Mouse (Mus musculus): ENCODE measurements around the gene Cxcl3. TPM values are rescaled to one million over a fixed set of nuclear protein-coding genes. Genes with fewer than 3 reads are reported as not detected.

The Cxcl3 gene
- polyA plus RNA-seq, 1 experiment from 2014 or later = 0.35 TPM

DNA sequence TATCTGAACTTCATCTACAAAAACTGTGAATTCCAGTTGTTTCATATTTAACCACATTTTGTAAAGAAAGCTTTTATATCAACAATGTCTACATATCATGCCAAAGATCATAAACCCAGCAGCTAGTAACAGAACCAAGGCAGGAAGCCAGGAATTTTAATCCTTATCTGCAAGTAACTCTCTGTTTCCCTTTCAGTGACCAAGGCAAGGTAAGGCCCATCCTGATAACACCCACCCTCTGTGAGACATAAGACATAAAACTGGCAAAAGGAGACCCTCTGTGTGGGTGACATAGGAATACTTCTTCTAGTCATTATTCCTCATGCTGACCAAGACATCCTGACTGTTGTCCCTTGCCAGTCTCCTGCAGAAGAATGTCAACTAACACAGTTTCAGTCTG, 18.7 kb downstream of the Cxcl3 start:
- H3K4me3 ChIP-seq (ENCODE audit: low read depth, low read length) = no peak overlapping the region
- no peak overlapping the region for H3K4me2 ChIP-seq (ENCODE audit: low read depth, low read length)
- H3K27ac ChIP-seq (replicated peaks; ENCODE audit: low read depth, low read length) = no peak overlapping the region
- DNase-seq (ENCODE audit: low spot score) = no peak
- no peak for ATAC-seq (replicated peaks; ENCODE audit: insufficient number of reproducible peaks, low FRiP score, low TSS enrichment, low read depth)
- no peaks in the 10 kb centered on the region for H3K9me3 ChIP-seq (replicated peaks; ENCODE audit: control insufficient read depth, low read length)
- H3K36me3 ChIP-seq (replicated peaks; ENCODE audit: control insufficient read depth, insufficient read depth, low read depth, low read length) = no peaks in the 10 kb centered on the region
- H3K9ac ChIP-seq (replicated peaks; ENCODE audit: low read length) = no peak overlapping the region
- no peaks in the 10 kb centered on the region for H3K4me1 ChIP-seq (ENCODE audit: control insufficient read depth, insufficient read depth, low read length)
- no peaks in the 10 kb centered on the region for H3K27me3 ChIP-seq (ENCODE audit: control insufficient read depth, insufficient read depth, low read length)

DNA sequence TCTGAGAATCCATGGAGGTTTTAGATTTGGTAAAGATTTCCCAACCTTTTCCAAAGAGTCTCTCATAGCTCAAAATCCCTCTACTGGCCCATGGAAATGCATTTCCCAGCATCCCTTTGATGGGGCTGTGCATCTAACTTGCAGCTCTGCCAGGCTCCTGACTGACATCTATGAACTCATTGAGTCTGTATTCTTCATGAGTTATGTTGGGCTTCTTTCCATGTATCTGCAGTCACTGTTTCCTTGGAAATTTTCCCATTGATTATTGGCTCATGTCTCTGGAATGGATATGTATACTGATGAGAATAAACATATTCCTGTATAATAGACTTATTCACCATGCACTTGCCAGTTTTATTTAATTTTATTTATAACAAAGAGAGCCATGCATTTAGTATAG, 20.1 kb downstream of the Cxcl3 start:
- Histone ChIP-seq H3K27ac (replicated peaks; ENCODE audit: low read depth, low read length) (no peak overlapping the region), H3K9ac (replicated peaks; ENCODE audit: low read length) (no peak overlapping the region), H3K4me3 (ENCODE audit: low read depth, low read length) (no peak overlapping the region), H3K4me2 (ENCODE audit: low read depth, low read length) (no peak overlapping the region), H3K27me3 (ENCODE audit: control insufficient read depth, insufficient read depth, low read length) (no peaks in the 10 kb centered on the region), H3K4me1 (ENCODE audit: control insufficient read depth, insufficient read depth, low read length) (no peaks in the 10 kb centered on the region), H3K9me3 (replicated peaks; ENCODE audit: control insufficient read depth, low read length) (no peaks in the 10 kb centered on the region), H3K36me3 (replicated peaks; ENCODE audit: control insufficient read depth, insufficient read depth, low read depth, low read length) (no peaks in the 10 kb centered on the region)
- no peak for ATAC-seq (replicated peaks; ENCODE audit: insufficient number of reproducible peaks, low FRiP score, low TSS enrichment, low read depth)
- no peak for DNase-seq (ENCODE audit: low spot score)

DNA sequence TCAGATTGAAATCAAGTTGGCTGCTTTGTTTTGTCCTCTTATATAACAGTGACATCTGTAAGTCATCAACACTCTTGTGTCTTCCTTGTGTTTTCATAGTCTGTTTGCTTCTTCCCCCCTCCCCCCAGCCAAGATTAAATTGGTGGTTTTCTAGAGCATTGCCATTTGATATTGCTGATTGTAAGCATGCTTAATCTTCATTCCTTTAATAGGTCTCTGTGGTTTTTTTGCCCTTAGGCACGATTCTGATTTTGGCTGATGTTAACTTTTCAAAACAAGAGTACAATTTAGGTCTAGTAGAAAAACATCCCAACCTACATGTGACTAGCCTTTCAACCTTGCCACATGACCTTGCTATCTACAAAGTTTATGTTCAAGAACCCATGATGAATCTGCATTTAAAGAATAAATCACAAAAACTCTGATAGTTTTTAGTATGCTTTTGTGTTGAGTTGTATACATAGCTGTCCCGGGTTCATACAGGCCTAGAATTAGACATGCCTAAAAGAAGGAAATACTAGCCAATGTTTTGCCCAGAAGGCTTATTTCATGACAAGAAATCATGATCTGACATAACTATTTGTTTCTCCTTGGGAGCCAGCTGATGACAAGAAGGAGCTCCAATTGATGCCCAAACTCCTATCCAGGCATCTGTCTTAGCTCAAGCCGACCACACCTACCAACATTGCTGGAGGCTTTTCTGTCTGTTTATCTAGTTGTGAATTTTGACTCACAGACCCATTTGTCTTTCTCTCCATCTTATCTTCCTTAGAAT, 21.5 kb downstream of the Cxcl3 start:
- Histone ChIP-seq H3K4me3 (ENCODE audit: low read depth, low read length) (no peak overlapping the region), H3K36me3 (replicated peaks; ENCODE audit: control insufficient read depth, insufficient read depth, low read depth, low read length) (no peaks in the 10 kb centered on the region), H3K27me3 (ENCODE audit: control insufficient read depth, insufficient read depth, low read length) (no peaks in the 10 kb centered on the region), H3K9me3 (replicated peaks; ENCODE audit: control insufficient read depth, low read length) (no peaks in the 10 kb centered on the region), H3K9ac (replicated peaks; ENCODE audit: low read length) (no peak overlapping the region), H3K4me1 (ENCODE audit: control insufficient read depth, insufficient read depth, low read length) (no peaks in the 10 kb centered on the region), H3K27ac (replicated peaks; ENCODE audit: low read depth, low read length) (no peak overlapping the region), H3K4me2 (ENCODE audit: low read depth, low read length) (no peak overlapping the region)
- ATAC-seq (replicated peaks; ENCODE audit: insufficient number of reproducible peaks, low FRiP score, low TSS enrichment, low read depth) (no peak), DNase-seq (ENCODE audit: low spot score) (no peak)
- 70% methylated on average over 3 of the region's 3 CpGs for WGBS

DNA sequence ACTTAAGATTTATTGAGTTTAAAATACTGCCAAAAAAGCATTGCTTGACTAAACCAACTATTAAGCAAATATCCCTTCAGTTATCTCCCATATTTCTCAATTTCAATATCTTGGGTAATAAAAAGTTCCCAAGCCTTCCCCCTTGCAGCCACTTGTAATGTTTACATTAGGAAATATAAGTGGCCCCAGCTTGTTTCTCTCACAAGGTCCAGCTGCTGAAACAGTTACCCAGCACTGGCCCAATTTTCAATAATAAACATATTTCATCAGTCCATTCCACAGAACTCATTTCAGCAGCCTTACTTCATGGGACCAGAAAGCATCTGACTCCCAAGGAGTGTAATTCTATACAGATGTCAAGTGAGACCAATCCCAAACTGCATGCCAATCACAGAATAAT, 33.9 kb downstream of the Cxcl3 start:
- Histone ChIP-seq H3K4me2 (ENCODE audit: low read depth, low read length) (no peak overlapping the region), H3K4me1 (ENCODE audit: control insufficient read depth, insufficient read depth, low read length) (no peaks in the 10 kb centered on the region), H3K4me3 (ENCODE audit: low read depth, low read length) (no peak overlapping the region), H3K9ac (replicated peaks; ENCODE audit: low read length) (no peak overlapping the region), H3K27me3 (ENCODE audit: control insufficient read depth, insufficient read depth, low read length) (no peaks in the 10 kb centered on the region), H3K9me3 (replicated peaks; ENCODE audit: control insufficient read depth, low read length) (no peaks in the 10 kb centered on the region), H3K36me3 (replicated peaks; ENCODE audit: control insufficient read depth, insufficient read depth, low read depth, low read length) (no peaks in the 10 kb centered on the region), H3K27ac (replicated peaks; ENCODE audit: low read depth, low read length) (no peak overlapping the region)
- DNase-seq (ENCODE audit: low spot score) (peak; percentile 28), ATAC-seq (replicated peaks; ENCODE audit: insufficient number of reproducible peaks, low FRiP score, low TSS enrichment, low read depth) (no peak)

DNA sequence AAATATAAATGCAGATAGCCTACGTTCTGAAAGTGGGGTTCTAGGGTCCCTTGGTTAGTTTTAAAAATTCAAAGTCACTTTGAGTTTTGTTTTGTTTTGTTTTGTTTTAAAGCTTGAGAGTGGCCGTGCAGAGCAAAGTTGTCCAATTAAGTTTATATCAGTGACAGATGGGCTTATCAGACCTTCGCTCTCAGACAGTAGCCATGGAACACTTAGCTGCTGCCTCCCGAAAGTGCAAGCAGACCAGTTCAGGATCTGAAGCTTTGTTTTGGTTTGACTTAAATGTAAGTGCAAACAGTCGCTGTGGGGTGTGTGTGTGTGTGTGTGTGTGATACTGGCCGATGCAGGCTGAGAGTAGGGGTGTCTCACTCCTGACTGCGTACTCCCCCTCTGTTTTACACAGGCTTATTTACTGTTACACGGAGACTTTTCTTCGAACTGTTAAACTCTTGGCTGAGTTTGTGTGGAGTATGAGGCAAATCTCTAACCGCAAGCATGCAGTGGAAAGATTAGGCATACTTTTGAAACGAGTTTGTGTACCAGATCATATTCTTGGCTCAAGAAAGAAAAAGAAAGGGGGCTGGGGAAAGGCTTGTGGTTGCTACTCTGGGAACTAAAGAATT, 46.4 kb downstream of the Cxcl3 start:
- Histone ChIP-seq H3K27me3 (ENCODE audit: control insufficient read depth, insufficient read depth, low read length) (no peaks in the 10 kb centered on the region), H3K4me3 (ENCODE audit: low read depth, low read length) (no peak overlapping the region), H3K36me3 (replicated peaks; ENCODE audit: control insufficient read depth, insufficient read depth, low read depth, low read length) (no peaks in the 10 kb centered on the region), H3K9me3 (replicated peaks; ENCODE audit: control insufficient read depth, low read length) (no peaks in the 10 kb centered on the region), H3K4me2 (ENCODE audit: low read depth, low read length) (no peak overlapping the region), H3K9ac (replicated peaks; ENCODE audit: low read length) (no peak overlapping the region), H3K4me1 (ENCODE audit: control insufficient read depth, insufficient read depth, low read length) (no peaks in the 10 kb centered on the region), H3K27ac (replicated peaks; ENCODE audit: low read depth, low read length) (no peak overlapping the region)
- DNase-seq (ENCODE audit: low spot score) = no peak
- WGBS = 65% methylated on average over 11 of the region's 11 CpGs
- ATAC-seq (replicated peaks; ENCODE audit: insufficient number of reproducible peaks, low FRiP score, low TSS enrichment, low read depth) = no peak

DNA sequence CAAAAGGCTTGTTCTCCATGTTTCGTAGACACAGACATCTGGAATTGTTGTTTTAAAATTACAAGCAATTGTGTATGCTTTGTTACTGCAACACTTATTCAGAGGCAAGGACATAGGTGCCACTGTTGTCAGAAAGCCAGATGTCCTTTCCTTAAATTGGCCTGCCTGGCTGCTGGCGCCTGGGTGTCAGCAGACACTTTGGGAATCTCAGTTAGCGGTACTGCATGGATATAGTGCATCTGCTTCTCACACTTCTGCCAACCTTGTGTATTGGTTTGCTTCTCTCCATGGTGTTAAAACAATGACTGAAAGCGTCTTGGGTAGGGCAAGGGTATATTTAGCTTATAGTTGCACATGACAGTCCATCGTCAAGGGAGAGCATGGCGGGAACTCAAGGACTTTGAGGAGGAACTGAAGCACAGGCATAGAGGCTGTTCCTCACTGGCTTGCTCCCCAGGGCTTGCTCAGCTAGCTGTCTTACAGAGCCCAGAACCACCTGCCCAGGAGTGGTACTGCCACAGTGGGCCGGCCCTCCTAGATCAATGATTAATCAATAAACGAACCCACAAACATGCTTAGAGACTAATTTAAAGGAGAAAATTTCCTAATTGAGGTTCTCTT, 47.0 kb downstream of the Cxcl3 start:
- Histone ChIP-seq H3K27me3 (ENCODE audit: control insufficient read depth, insufficient read depth, low read length) (no peaks in the 10 kb centered on the region), H3K9me3 (replicated peaks; ENCODE audit: control insufficient read depth, low read length) (no peaks in the 10 kb centered on the region), H3K36me3 (replicated peaks; ENCODE audit: control insufficient read depth, insufficient read depth, low read depth, low read length) (no peaks in the 10 kb centered on the region), H3K4me2 (ENCODE audit: low read depth, low read length) (no peak overlapping the region), H3K9ac (replicated peaks; ENCODE audit: low read length) (no peak overlapping the region), H3K27ac (replicated peaks; ENCODE audit: low read depth, low read length) (no peak overlapping the region), H3K4me3 (ENCODE audit: low read depth, low read length) (no peak overlapping the region), H3K4me1 (ENCODE audit: control insufficient read depth, insufficient read depth, low read length) (no peaks in the 10 kb centered on the region)
- WGBS = 85% methylated on average over 8 of the region's 8 CpGs
- ATAC-seq (replicated peaks; ENCODE audit: insufficient number of reproducible peaks, low FRiP score, low TSS enrichment, low read depth) (no peak), DNase-seq (ENCODE audit: low spot score) (no peak)

DNA sequence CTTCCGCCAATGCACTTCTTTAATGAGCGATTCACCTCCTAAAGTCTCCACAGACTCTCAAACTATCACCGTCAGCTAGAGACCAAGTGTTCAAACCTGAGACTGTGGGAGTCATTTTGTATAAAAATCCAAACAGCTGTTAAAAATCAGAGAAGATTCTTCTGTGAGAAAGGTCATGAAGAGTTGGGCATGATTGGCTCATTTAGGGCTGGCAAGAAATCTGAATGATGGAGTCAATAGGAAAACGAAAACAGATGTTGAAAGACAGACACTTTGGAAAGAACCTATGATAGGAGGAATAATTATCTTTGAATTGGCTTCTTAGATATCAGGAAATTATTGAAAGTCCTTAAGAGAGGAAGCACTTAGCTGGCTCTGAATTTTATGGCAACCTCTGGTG, 48.5 kb downstream of the Cxcl3 start:
- H3K9ac ChIP-seq (replicated peaks; ENCODE audit: low read length) = no peak overlapping the region
- no peak overlapping the region for H3K27ac ChIP-seq (replicated peaks; ENCODE audit: low read depth, low read length)
- 73% methylated on average over 4 of the region's 4 CpGs for WGBS
- H3K27me3 ChIP-seq (ENCODE audit: control insufficient read depth, insufficient read depth, low read length) = no peaks in the 10 kb centered on the region
- H3K4me1 ChIP-seq (ENCODE audit: control insufficient read depth, insufficient read depth, low read length) = no peaks in the 10 kb centered on the region
- peak; percentile 41 for DNase-seq (ENCODE audit: low spot score)
- no peak overlapping the region for H3K4me3 ChIP-seq (ENCODE audit: low read depth, low read length)
- no peaks in the 10 kb centered on the region for H3K36me3 ChIP-seq (replicated peaks; ENCODE audit: control insufficient read depth, insufficient read depth, low read depth, low read length)
- H3K4me2 ChIP-seq (ENCODE audit: low read depth, low read length) = no peak overlapping the region
- H3K9me3 ChIP-seq (replicated peaks; ENCODE audit: control insufficient read depth, low read length) = no peaks in the 10 kb centered on the region
- no peak for ATAC-seq (replicated peaks; ENCODE audit: insufficient number of reproducible peaks, low FRiP score, low TSS enrichment, low read depth)

DNA sequence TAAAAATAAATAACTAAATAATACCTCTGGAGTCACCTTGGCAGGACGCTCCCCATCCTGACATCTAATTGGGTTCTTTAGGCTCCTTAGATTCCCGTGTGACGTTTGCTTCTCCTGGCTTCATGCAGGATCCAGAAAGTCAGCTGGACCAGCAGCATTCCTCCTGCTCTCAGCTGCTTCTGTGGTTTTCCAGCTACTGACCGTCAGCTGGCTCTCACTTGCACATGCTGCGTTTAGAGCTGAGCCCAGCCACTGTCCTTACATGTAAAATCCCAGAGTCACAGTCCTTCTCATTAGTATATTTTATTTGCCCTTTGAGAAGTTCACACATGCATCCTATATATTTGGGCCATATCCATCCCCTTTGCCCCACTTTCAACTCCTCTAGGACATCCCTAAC, 52.7 kb downstream of the Cxcl3 start:
- ATAC-seq (replicated peaks; ENCODE audit: insufficient number of reproducible peaks, low FRiP score, low TSS enrichment, low read depth) = no peak
- no peaks in the 10 kb centered on the region for H3K27me3 ChIP-seq (ENCODE audit: control insufficient read depth, insufficient read depth, low read length)
- no peak overlapping the region for H3K9ac ChIP-seq (replicated peaks; ENCODE audit: low read length)
- H3K4me1 ChIP-seq (ENCODE audit: control insufficient read depth, insufficient read depth, low read length) = no peaks in the 10 kb centered on the region
- no peaks in the 10 kb centered on the region for H3K36me3 ChIP-seq (replicated peaks; ENCODE audit: control insufficient read depth, insufficient read depth, low read depth, low read length)
- 85% methylated on average over 5 of the region's 5 CpGs for WGBS
- H3K4me3 ChIP-seq (ENCODE audit: low read depth, low read length) = no peak overlapping the region
- no peak for DNase-seq (ENCODE audit: low spot score)
- H3K4me2 ChIP-seq (ENCODE audit: low read depth, low read length) = no peak overlapping the region
- no peak overlapping the region for H3K27ac ChIP-seq (replicated peaks; ENCODE audit: low read depth, low read length)
- H3K9me3 ChIP-seq (replicated peaks; ENCODE audit: control insufficient read depth, low read length) = no peaks in the 10 kb centered on the region

All from embryonic facial prominence, embryonic 11.5 days (tissue).